Mouse (Mus musculus) limb, embryonic 14.5 days (tissue): ENCODE results near the gene Ranbp6. TPM values are rescaled to one million over a fixed set of nuclear protein-coding genes. Genes with fewer than 3 reads are reported as not detected.

ENCODE experiments used
- ATAC-seq: fragments of 200-750 bp; cut with Nextera tagmentation; 2 replicates; pipeline ENCODE4 v1.8.0; 2017; ENCODE audit warnings: low read depth, moderate number of reproducible peaks, moderate TSS enrichment; ENCODE audit not compliant: low FRiP score
- DNase-seq: peaks from one replicate; pipeline ENCODE4 v3.0.0-alpha.2; 2015; ENCODE audit warnings: low spot score
- H3K27ac ChIP-seq: fragments of 300-500 bp; sonication (generic); replicated peaks from 2 replicates; pipeline ENCODE4 v1.5.1; 2014; ENCODE audit warnings: low read depth, mild to moderate bottlenecking, low read length, moderate library complexity, mixed read lengths
- H3K27me3 ChIP-seq: fragments of 300-500 bp; sonication (generic); 2 replicates; pipeline ENCODE4 v1.6.1; 2014; ENCODE audit warnings: low read length, mixed read lengths; ENCODE audit not compliant: control insufficient read depth, insufficient read depth
- H3K36me3 ChIP-seq: fragments of 300-500 bp; sonication (generic); 2 replicates; pipeline ENCODE4 v1.6.1; 2014; ENCODE audit warnings: mild to moderate bottlenecking, low read length, moderate library complexity, mixed read lengths; ENCODE audit not compliant: control insufficient read depth, insufficient read depth
- H3K4me1 ChIP-seq: fragments of 300-500 bp; sonication (generic); 2 replicates; pipeline ENCODE4 v1.6.1; 2014; ENCODE audit warnings: antibody characterized with exemption, low read length, mixed read lengths; ENCODE audit not compliant: control insufficient read depth, insufficient read depth
- H3K4me2 ChIP-seq: fragments of 300-500 bp; sonication (generic); replicated peaks from 2 replicates; pipeline ENCODE4 v1.6.1; 2014; ENCODE audit warnings: low read depth, mild to moderate bottlenecking, low read length, moderate library complexity; ENCODE audit not compliant: severe bottlenecking
- H3K4me3 ChIP-seq: fragments of 300-500 bp; sonication (generic); replicated peaks from 2 replicates; pipeline ENCODE4 v1.5.1; 2014; ENCODE audit warnings: low read length
- H3K9ac ChIP-seq: fragments of 300-500 bp; sonication (generic); 2 replicates; pipeline ENCODE4 v1.6.1; 2014; ENCODE audit warnings: mild to moderate bottlenecking, low read depth, low read length, moderate library complexity; ENCODE audit not compliant: severe bottlenecking
- H3K9me3 ChIP-seq: fragments of 300-500 bp; sonication (generic); 2 replicates; pipeline ENCODE4 v1.6.1; 2016; ENCODE audit warnings: low read length; ENCODE audit not compliant: control insufficient read depth
- POLR2A ChIP-seq: fragments of 200-500 bp; IDR thresholded peaks from 2 replicates; pipeline ENCODE4 v1.8.0; 2012; ENCODE audit warnings: inconsistent platforms, mild to moderate bottlenecking, moderate library complexity, borderline replicate concordance; ENCODE audit not compliant: insufficient read depth, insufficient read length; ENCODE audit errors: extremely low read depth
- WGBS: fragments of 180-500 bp; shearing (Covaris S2); extraction: QIAGEN DNeasy Blood & Tissue Kit; methylation state at CpG from one replicate; pipeline ENCODE4 v1.1.7; 2014; 5-methylcytosine and 5-hydroxymethylcytosine counted together
- polyA plus RNA-seq, 2 experiments: library from polyadenylated mRNA; depleted of rRNA in 1 of 2; stranded (reverse) in 1 of 2; unstranded in 1 of 2; fragments of >200 nt; fragmentation: Nextera tagmentation in 1 of 2; extraction: Ambion mirVana in 1 of 2; gene quantifications; 2 replicates each; pipeline versions ENCODE4 v1.2.1 to v1.2.3; 2012 to 2014

Gene Ranbp6
- polyA plus RNA-seq, 2 experiments: 8.0 to 20.5 TPM

GRCm38 (mm10) chr19:29810022-29810421, 2.8 kb downstream of the Ranbp6 start:
- Histone ChIP-seq H3K27me3 (no peaks in the 10 kb centered on the region), H3K9ac (no peak overlapping the region), H3K4me1 (peaks cover 9% of the 10 kb centered on the region), H3K36me3 (peaks cover 27% of the 10 kb centered on the region), H3K4me3 (no peak overlapping the region), H3K4me2 (no peak overlapping the region), H3K9me3 (no peaks in the 10 kb centered on the region), H3K27ac (no peak overlapping the region)
- no peak for TF ChIP-seq POLR2A
- no peak for DNase-seq
- 91% methylated on average over 5 of the region's 5 CpGs for WGBS
- ATAC-seq: no peak

GRCm38 (mm10) chr19:29805917-29806785, 6.6 kb downstream of the Ranbp6 start, which contains the start of gene 9930021J03Rik:
Gene 9930021J03Rik (minus strand): TSS chr19:29805989.
- no peaks in the 10 kb centered on the region for H3K9me3 ChIP-seq
- no peaks in the 10 kb centered on the region for H3K27me3 ChIP-seq
- no peak for TF ChIP-seq POLR2A
- WGBS: under 1% methylated on average over 22 of the region's 95 CpGs
- H3K4me1 ChIP-seq: peaks cover 4% of the 10 kb centered on the region; the same call in 1 of the 2 replicates
- peaks cover 23% of the 10 kb centered on the region for H3K36me3 ChIP-seq
- peak within 1 kb of the TSS; percentile 78 for H3K4me2 ChIP-seq
- H3K27ac ChIP-seq: peak within 1 kb of the TSS; percentile 94
- H3K4me3 ChIP-seq: peak within 1 kb of the TSS; percentile 92
- peak; percentile 98 for DNase-seq
- peak within 1 kb of the TSS; percentile 86 for H3K9ac ChIP-seq
- ATAC-seq: peak; percentile 93

GRCm38 (mm10) chr19:29805101-29805916, 7.5 kb downstream of the Ranbp6 start:
- Histone ChIP-seq H3K27ac (peak overlapping the region; percentile 94), H3K9ac (peak overlapping the region; percentile 86), H3K4me3 (peak overlapping the region; percentile 92), H3K36me3 (peaks cover 15% of the 10 kb centered on the region), H3K4me1 (peaks cover 4% of the 10 kb centered on the region; the same call in 1 of the 2 replicates), H3K27me3 (no peaks in the 10 kb centered on the region), H3K4me2 (peak overlapping the region; percentile 78), H3K9me3 (no peaks in the 10 kb centered on the region)
- DNase-seq (peak; percentile 79), ATAC-seq (peak; percentile 48)
- TF ChIP-seq POLR2A: no peak
- under 1% methylated on average over 63 of the region's 72 CpGs for WGBS

- Histone ChIP-seq H3K36me3 (peaks cover 3% of the 10 kb centered on the region; the same call in 1 of the 2 replicates), H3K9me3 (no peaks in the 10 kb centered on the region), H3K9ac (no peak overlapping the region), H3K4me1 (peaks cover 4% of the 10 kb centered on the region; the same call in 1 of the 2 replicates), H3K4me2 (peak overlapping the region; percentile 78), H3K4me3 (peak overlapping the region; percentile 92; the same call in 1 of the 2 replicates), H3K27ac (no peak overlapping the region), H3K27me3 (no peaks in the 10 kb centered on the region)
- 46% methylated on average over 3 of the region's 3 CpGs for WGBS
- ATAC-seq (no peak), DNase-seq (no peak)
- TF ChIP-seq POLR2A: no peak
These were observed 8.8 kb downstream of the Ranbp6 start for GRCm38 (mm10) chr19:29803946-29804345.

GRCm38 (mm10) chr19:29797371-29797770, 15.4 kb downstream of the Ranbp6 start:
- no peaks in the 10 kb centered on the region for H3K4me1 ChIP-seq
- no peak for TF ChIP-seq POLR2A
- H3K36me3 ChIP-seq: no peaks in the 10 kb centered on the region
- no peak overlapping the region for H3K4me2 ChIP-seq
- 74% methylated on average over 3 of the region's 3 CpGs for WGBS
- DNase-seq (no peak), ATAC-seq (no peak)
- no peak overlapping the region for H3K9ac ChIP-seq
- H3K9me3 ChIP-seq: no peaks in the 10 kb centered on the region
- H3K4me3 ChIP-seq: no peak overlapping the region
- no peaks in the 10 kb centered on the region for H3K27me3 ChIP-seq
- H3K27ac ChIP-seq: no peak overlapping the region
